Mouse (Mus musculus): ENCODE results near the gene Aftph.
"Not testable (repeated sequence)": the region's sequence is repeated elsewhere in the genome, so short reads cannot be mapped to it uniquely, and the experiment has no call there.

Gene Aftph

GRCm38 (mm10) chr11:20741201-20742100, at the start of gene Aftph:
Aftph (minus strand) TSS chr11:20741589.
- peak; percentile 100 for DNase-seq (ENCODE audit: low read depth, low spot score)

- no peak for DNase-seq (ENCODE audit: low read depth, low spot score)
Measured at GRCm38 (mm10) chr11:20789015-20789414, 47.6 kb upstream of the Aftph start.

- no peak for DNase-seq (ENCODE audit: low read depth, low spot score)
Measured at GRCm38 (mm10) chr11:20788070-20788469, 46.7 kb upstream of the Aftph start.

GRCm38 (mm10) chr11:20786191-20786590, 44.8 kb upstream of the Aftph start:
- DNase-seq (ENCODE audit: low read depth, low spot score): no peak

- DNase-seq (ENCODE audit: low read depth, low spot score): no peak
Measured at GRCm38 (mm10) chr11:20785186-20785585, 43.8 kb upstream of the Aftph start.

GRCm38 (mm10) chr11:20784776-20785175, 43.4 kb upstream of the Aftph start:
- no peak for DNase-seq (ENCODE audit: low read depth, low spot score)

GRCm38 (mm10) chr11:20783467-20783866, 42.1 kb upstream of the Aftph start:
- DNase-seq (ENCODE audit: low read depth, low spot score): no peak

GRCm38 (mm10) chr11:20782620-20783019, 41.2 kb upstream of the Aftph start:
- no peak for DNase-seq (ENCODE audit: low read depth, low spot score)

- no peak for DNase-seq (ENCODE audit: low read depth, low spot score)
Measured at GRCm38 (mm10) chr11:20780312-20780711, 38.9 kb upstream of the Aftph start.

GRCm38 (mm10) chr11:20778861-20779563, 37.6 kb upstream of the Aftph start:
- DNase-seq (ENCODE audit: low read depth, low spot score): no peak

GRCm38 (mm10) chr11:20778298-20778697, 36.9 kb upstream of the Aftph start:
- DNase-seq (ENCODE audit: low read depth, low spot score): no peak

GRCm38 (mm10) chr11:20776668-20777067, 35.3 kb upstream of the Aftph start:
- DNase-seq (ENCODE audit: low read depth, low spot score): no peak

GRCm38 (mm10) chr11:20772642-20773041, 31.3 kb upstream of the Aftph start:
- DNase-seq (ENCODE audit: low read depth, low spot score): peak; percentile 36

- DNase-seq (ENCODE audit: low read depth, low spot score): not testable (repeated sequence)
Measured at GRCm38 (mm10) chr11:20771827-20772226, 30.4 kb upstream of the Aftph start.

GRCm38 (mm10) chr11:20761984-20762383, 20.6 kb upstream of the Aftph start:
- not testable (repeated sequence) for DNase-seq (ENCODE audit: low read depth, low spot score)

GRCm38 (mm10) chr11:20750573-20750972, 9.2 kb upstream of the Aftph start:
- DNase-seq (ENCODE audit: low read depth, low spot score): no peak

- no peak for DNase-seq (ENCODE audit: low read depth, low spot score)
Measured at GRCm38 (mm10) chr11:20743353-20743752, 2.0 kb upstream of the Aftph start.

- peak; percentile 13 for DNase-seq (ENCODE audit: low read depth, low spot score)
Measured at GRCm38 (mm10) chr11:20742361-20742897, 1.0 kb upstream of the Aftph start.

GRCm38 (mm10) chr11:20740481-20741200, 748 bp downstream of the Aftph start:
- peak; percentile 24 for DNase-seq (ENCODE audit: low read depth, low spot score)

GRCm38 (mm10) chr11:20734066-20734465, 7.3 kb downstream of the Aftph start:
- no peak for DNase-seq (ENCODE audit: low read depth, low spot score)

- no peak for DNase-seq (ENCODE audit: low read depth, low spot score)
Measured at GRCm38 (mm10) chr11:20733486-20734030, 7.8 kb downstream of the Aftph start.
